ENCODE assay signal across 20 mouse cellular contexts in the genomic region with DNA sequence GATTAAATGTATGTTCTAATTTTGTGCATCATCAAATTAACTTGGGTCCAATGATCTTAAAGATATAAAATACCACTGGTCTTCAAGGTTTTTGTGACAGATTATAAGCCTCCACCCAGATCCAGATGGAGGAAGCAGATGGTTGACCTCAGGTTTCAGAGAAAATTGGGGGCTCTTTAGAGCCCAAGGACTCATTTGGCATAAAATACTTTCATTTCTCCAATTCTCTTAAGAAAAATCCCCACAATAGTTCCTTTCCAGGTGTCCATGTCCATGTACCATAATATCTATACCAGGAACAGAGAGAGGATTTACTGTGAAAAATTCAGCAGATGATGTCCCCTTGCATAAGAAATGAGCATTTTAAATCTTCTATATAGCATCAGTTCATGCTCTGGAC.
DNase-seq lines count a peak whose midpoint lies in the region; ATAC-seq and TF ChIP-seq lines count a peak whose summit lies in the region.
"Had no signal": no experiment of that assay in that cellular context is flagged by ENCODE, and none has a peak within 500 bp of the region (broad histone marks: within the 10 kb centered on the region; RNA-seq: fewer than 3 reads in every experiment).

No protein-coding gene starts in this region.

- no peaks in the 10 kb centered on the region for H3K36me3 ChIP-seq in stomach, postnatal 0 days (ENCODE audit: control insufficient read depth, insufficient read depth, low read length)
- H3K36me3 ChIP-seq: embryonic facial prominence, embryonic 13.5 days; embryonic facial prominence, embryonic 15.5 days; forebrain, embryonic 10.5 days; forebrain, embryonic 12.5 days had no signal

- TF ChIP-seq CTCF in stomach, postnatal 0 days (IDR thresholded peaks at IDR 0.05; ENCODE audit: low read depth), result no peak

- no peak for TF ChIP-seq EP300 in stomach, postnatal 0 days (optimal IDR thresholded peaks at IDR 0.05)

- H3K27me3 ChIP-seq in stomach, postnatal 0 days (ENCODE audit: control insufficient read depth, insufficient read depth, low read length), result no peaks in the 10 kb centered on the region
- H3K27me3 ChIP-seq: embryonic facial prominence, embryonic 13.5 days; embryonic facial prominence, embryonic 15.5 days; forebrain, embryonic 12.5 days had no signal

- H3K9ac ChIP-seq in stomach, postnatal 0 days (ENCODE audit: low read length), result no peak overlapping the region
- H3K9ac ChIP-seq: embryonic facial prominence, embryonic 13.5 days; embryonic facial prominence, embryonic 15.5 days; forebrain, embryonic 12.5 days had no signal

- no peak overlapping the region for H3K4me3 ChIP-seq in stomach, postnatal 0 days (ENCODE audit: low read depth, low read length)
- H3K4me3 ChIP-seq: embryonic facial prominence, embryonic 13.5 days; embryonic facial prominence, embryonic 15.5 days; erythroblast, embryonic 14.5 days; forebrain, embryonic 10.5 days; forebrain, embryonic 12.5 days had no signal

- no peaks in the 10 kb centered on the region for H3K4me1 ChIP-seq in stomach, postnatal 0 days (replicated peaks; ENCODE audit: control insufficient read depth, insufficient read depth)
- H3K4me1 ChIP-seq: embryonic facial prominence, embryonic 13.5 days; embryonic facial prominence, embryonic 15.5 days; forebrain, embryonic 10.5 days; forebrain, embryonic 12.5 days had no signal

- no peak overlapping the region for H3K4me2 ChIP-seq in stomach, postnatal 0 days (replicated peaks; ENCODE audit: low read depth)
- H3K4me2 ChIP-seq: embryonic facial prominence, embryonic 13.5 days; embryonic facial prominence, embryonic 15.5 days; forebrain, embryonic 12.5 days had no signal

- H3K27ac ChIP-seq in stomach, postnatal 0 days (replicated peaks), result no peak overlapping the region
- H3K27ac ChIP-seq: embryonic facial prominence, embryonic 13.5 days; embryonic facial prominence, embryonic 15.5 days; forebrain, embryonic 10.5 days; forebrain, embryonic 12.5 days had no signal

- H3K9me3 ChIP-seq in stomach, postnatal 0 days (ENCODE audit: control insufficient read depth, low read length), result no peaks in the 10 kb centered on the region
- H3K9me3 ChIP-seq: embryonic facial prominence, embryonic 13.5 days; embryonic facial prominence, embryonic 15.5 days; forebrain, embryonic 10.5 days; forebrain, embryonic 12.5 days had no signal

- DNase-seq in stomach, postnatal 0 days (ENCODE audit: low spot score), result no peak
- DNase-seq in thymus, adult 18-20 months, result no peak
- DNase-seq: adrenal gland, adult 8-10 months; adrenal gland, postnatal 14 days; adrenal gland, postnatal 36 days; cerebellum, adult 11-12 months; cerebellum, adult 8-10 months; cerebellum, adult 9-11 months; cerebellum, postnatal 25 days; embryo, embryonic 11 days had no signal

- peak; percentile 74 for ATAC-seq in common myeloid progenitor, adult 5-6 weeks (replicated peaks; ENCODE audit: low read depth, poor library complexity, severe bottlenecking)
- ATAC-seq in granulocyte monocyte progenitor cell, adult 5-6 weeks (replicated peaks; ENCODE audit: poor library complexity, severe bottlenecking), result peak; percentile 87
- peak; percentile 76 for ATAC-seq in megakaryocyte progenitor cell, adult 5-6 weeks (replicated peaks; ENCODE audit: poor library complexity)
- ATAC-seq in stomach, postnatal 0 days (ENCODE audit: low FRiP score, low TSS enrichment), result no peak
- ATAC-seq: forebrain, embryonic 14.5 days; forebrain, embryonic 16.5 days had no signal
